Mouse (Mus musculus): ENCODE measurements around the gene Fam69b. TPM values are rescaled to one million over a fixed set of nuclear protein-coding genes. Genes with fewer than 3 reads are reported as not detected.

Fam69b gene
- 4.9 and 5.3 TPM in 2 replicates for polyA plus RNA-seq (2011; ENCODE audit: insufficient read depth, insufficient read length, low read depth, missing spikeins)

DNA sequence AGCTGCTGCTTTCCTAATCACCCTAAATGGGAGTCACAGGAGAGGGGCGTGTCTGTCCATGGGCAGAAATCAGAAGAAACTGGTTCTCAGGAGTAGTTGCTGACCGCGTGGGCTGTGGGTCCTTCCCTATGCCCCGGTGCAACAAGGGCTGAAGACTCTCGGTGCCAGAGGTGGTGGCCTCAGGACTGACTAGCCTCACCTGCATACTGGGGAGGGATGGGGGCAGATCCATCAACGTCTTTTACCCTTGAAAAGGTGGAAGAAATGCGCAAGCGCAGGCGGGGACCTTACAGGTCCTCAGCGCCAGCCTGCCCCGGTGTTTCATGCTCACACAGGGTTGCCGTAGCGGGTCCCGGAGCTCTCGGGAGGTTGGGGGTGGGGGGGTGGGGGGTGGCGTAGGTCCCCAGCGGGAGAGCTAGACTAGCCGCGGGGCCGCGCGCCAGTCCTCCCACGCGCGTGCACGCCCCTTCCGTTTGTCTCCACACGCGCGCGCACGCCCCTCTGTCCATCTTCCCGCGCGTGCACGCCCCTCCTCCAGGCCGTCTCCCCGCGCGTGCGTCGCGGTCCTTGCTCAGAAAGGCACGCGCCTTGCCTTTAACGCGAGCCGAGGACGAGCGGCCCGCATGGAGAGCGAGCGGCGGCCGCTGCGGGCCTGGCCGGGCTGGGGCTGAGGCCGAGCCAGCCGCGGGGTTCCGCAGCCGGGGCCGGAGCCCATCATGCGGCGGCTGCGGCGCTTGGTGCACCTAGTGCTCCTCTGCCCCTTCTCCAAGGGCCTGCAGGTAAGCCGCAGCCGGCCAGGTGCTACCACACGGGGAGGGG is at the start of gene Fam69b:
Fam69b (plus strand) TSS at position 537 of the 819 bp plus-strand sequence.
- H3K4me3 ChIP-seq (ENCODE audit: low read depth, low read length): peak within 1 kb of the TSS; percentile 51
- TF ChIP-seq POLR2A (IDR thresholded peaks at IDR 0.05; ENCODE audit: insufficient read depth, low read length) (no peak), CTCF (IDR thresholded peaks at IDR 0.05; ENCODE audit: low read depth, low read length) (no peak), EP300 (IDR thresholded peaks at IDR 0.05; ENCODE audit: insufficient read depth, low read depth, low read length) (no peak)
- no peaks in the 10 kb centered on the region for H3K36me3 ChIP-seq (ENCODE audit: control insufficient read depth, insufficient read depth, low read length, poor library complexity, severe bottlenecking)
- no peaks in the 10 kb centered on the region for H3K27me3 ChIP-seq (ENCODE audit: control insufficient read depth, insufficient read depth, low read length, poor library complexity, severe bottlenecking)
- H3K9me3 ChIP-seq (replicated peaks; ENCODE audit: control insufficient read depth, insufficient read depth, low read length, poor library complexity, severe bottlenecking): no peaks in the 10 kb centered on the region
- no peaks in the 10 kb centered on the region for H3K4me1 ChIP-seq (ENCODE audit: control insufficient read depth, insufficient read depth, low read length)
- peak within 1 kb of the TSS; percentile 56 for H3K9ac ChIP-seq (ENCODE audit: low read depth, poor library complexity, severe bottlenecking)
- H3K27ac ChIP-seq (ENCODE audit: insufficient read depth, low read length): no peak within 1 kb of the TSS

DNA sequence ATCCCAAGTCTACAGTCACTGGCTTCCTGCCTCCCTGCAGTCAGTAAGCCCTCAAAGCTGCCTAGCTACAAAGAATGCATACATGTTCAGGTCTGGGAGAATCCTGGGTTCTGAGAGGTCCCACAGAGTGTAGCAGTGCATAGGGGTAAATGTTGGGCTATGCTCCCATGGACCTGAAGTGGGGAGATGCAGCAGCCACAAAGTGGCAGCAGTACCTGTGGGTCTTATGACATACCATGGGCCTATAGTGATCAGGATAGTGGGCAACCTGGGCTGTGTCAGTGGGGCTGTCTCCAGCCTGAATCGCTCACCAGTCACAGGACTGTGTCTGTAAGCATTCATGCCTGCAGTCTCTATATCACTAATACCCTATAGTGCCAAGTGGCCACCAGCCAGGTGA is 48.5 kb upstream of the Fam69b start, which contains the start of gene Egfl7:
Egfl7 (plus strand) TSS at position 301 of the 400 bp plus-strand sequence.
- H3K9ac ChIP-seq (ENCODE audit: low read depth, poor library complexity, severe bottlenecking): no peak within 1 kb of the TSS
- H3K9me3 ChIP-seq (replicated peaks; ENCODE audit: control insufficient read depth, insufficient read depth, low read length, poor library complexity, severe bottlenecking): no peaks in the 10 kb centered on the region
- no peak within 1 kb of the TSS for H3K27ac ChIP-seq (ENCODE audit: insufficient read depth, low read length)
- H3K36me3 ChIP-seq (ENCODE audit: control insufficient read depth, insufficient read depth, low read length, poor library complexity, severe bottlenecking): no peaks in the 10 kb centered on the region
- H3K4me3 ChIP-seq (ENCODE audit: low read depth, low read length): no peak within 1 kb of the TSS
- no peak for TF ChIP-seq POLR2A (IDR thresholded peaks at IDR 0.05; ENCODE audit: insufficient read depth, low read length)
- TF ChIP-seq EP300 (IDR thresholded peaks at IDR 0.05; ENCODE audit: insufficient read depth, low read depth, low read length): no peak
- no peaks in the 10 kb centered on the region for H3K27me3 ChIP-seq (ENCODE audit: control insufficient read depth, insufficient read depth, low read length, poor library complexity, severe bottlenecking)
- peaks cover 5% of the 10 kb centered on the region for H3K4me1 ChIP-seq (ENCODE audit: control insufficient read depth, insufficient read depth, low read length)

DNA sequence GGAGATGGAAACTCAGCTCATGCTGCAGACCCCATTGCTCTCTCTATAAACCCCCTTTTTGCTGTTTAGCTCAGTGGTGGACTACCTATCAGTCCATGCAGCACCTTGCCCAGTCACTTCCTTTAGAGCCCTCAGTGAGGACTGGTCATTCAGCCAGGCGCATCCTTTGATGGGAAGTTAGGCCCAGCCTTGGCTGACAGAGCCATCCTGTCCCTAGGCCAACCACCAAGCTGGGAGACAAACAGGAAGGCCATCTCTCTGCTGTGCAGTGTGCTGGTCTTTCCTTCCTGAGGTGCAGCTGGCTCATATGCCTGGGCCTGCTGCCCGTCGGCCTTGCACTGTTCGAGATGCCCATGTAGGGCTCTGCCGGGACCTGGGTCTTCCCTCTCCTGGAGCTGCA is 47.5 kb upstream of the Fam69b start:
- Histone ChIP-seq H3K36me3 (ENCODE audit: control insufficient read depth, insufficient read depth, low read length, poor library complexity, severe bottlenecking) (no peaks in the 10 kb centered on the region), H3K27ac (ENCODE audit: insufficient read depth, low read length) (no peak overlapping the region), H3K9ac (ENCODE audit: low read depth, poor library complexity, severe bottlenecking) (no peak overlapping the region), H3K9me3 (replicated peaks; ENCODE audit: control insufficient read depth, insufficient read depth, low read length, poor library complexity, severe bottlenecking) (no peaks in the 10 kb centered on the region), H3K4me3 (ENCODE audit: low read depth, low read length) (no peak overlapping the region), H3K4me1 (ENCODE audit: control insufficient read depth, insufficient read depth, low read length) (peaks cover 5% of the 10 kb centered on the region), H3K27me3 (ENCODE audit: control insufficient read depth, insufficient read depth, low read length, poor library complexity, severe bottlenecking) (no peaks in the 10 kb centered on the region)
- TF ChIP-seq CTCF (IDR thresholded peaks at IDR 0.05; ENCODE audit: low read depth, low read length): no peak
- no peak for TF ChIP-seq POLR2A (IDR thresholded peaks at IDR 0.05; ENCODE audit: insufficient read depth, low read length)
- TF ChIP-seq EP300 (IDR thresholded peaks at IDR 0.05; ENCODE audit: insufficient read depth, low read depth, low read length): no peak

DNA sequence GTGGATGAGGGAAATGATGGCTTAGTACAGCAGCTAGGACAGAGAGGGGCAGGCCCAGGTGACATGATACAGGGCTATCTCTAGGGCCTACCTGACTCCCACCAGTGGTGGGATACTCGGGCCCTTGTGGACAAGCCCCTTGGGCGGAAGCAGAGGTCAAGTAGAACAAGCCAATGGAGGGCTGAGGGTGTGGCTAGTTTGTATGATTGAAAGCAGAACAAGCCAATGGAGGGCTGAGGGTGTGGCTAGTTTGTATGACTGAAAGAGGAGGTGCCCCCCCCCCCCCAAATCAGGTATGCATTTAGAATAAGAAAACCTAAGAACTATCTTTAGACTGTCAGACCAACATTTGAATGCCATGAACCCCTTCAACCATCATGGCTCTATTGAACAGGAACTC is 46.1 kb upstream of the Fam69b start:
- Histone ChIP-seq H3K36me3 (ENCODE audit: control insufficient read depth, insufficient read depth, low read length, poor library complexity, severe bottlenecking) (no peaks in the 10 kb centered on the region), H3K9ac (ENCODE audit: low read depth, poor library complexity, severe bottlenecking) (no peak overlapping the region), H3K4me1 (ENCODE audit: control insufficient read depth, insufficient read depth, low read length) (peaks cover 2% of the 10 kb centered on the region), H3K4me3 (ENCODE audit: low read depth, low read length) (peak overlapping the region; percentile 67), H3K9me3 (replicated peaks; ENCODE audit: control insufficient read depth, insufficient read depth, low read length, poor library complexity, severe bottlenecking) (no peaks in the 10 kb centered on the region), H3K27me3 (ENCODE audit: control insufficient read depth, insufficient read depth, low read length, poor library complexity, severe bottlenecking) (no peaks in the 10 kb centered on the region), H3K27ac (ENCODE audit: insufficient read depth, low read length) (no peak overlapping the region)
- TF ChIP-seq EP300 (IDR thresholded peaks at IDR 0.05; ENCODE audit: insufficient read depth, low read depth, low read length) (no peak), CTCF (IDR thresholded peaks at IDR 0.05; ENCODE audit: low read depth, low read length) (no peak), POLR2A (IDR thresholded peaks at IDR 0.05; ENCODE audit: insufficient read depth, low read length) (peak; percentile 46)

DNA sequence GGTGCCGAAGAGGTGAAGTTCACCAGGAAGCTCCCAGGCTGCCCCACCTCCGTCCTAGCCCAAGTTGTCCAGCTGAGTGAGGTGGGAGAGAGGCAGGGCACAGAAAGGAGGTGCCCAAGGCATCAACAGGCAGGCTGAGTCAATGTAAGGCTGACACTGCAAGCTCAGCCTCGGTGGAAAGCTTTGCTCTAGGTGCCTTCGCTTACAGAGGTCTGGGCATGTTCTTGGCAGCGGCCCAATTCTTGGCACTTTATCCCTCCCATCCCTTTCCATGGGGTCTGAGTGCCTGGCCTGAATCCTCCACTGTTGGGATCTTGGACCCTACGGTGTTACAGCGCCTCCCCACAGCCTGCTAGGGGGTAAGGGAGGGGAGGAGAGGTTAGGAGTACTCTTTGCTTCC is 45.5 kb upstream of the Fam69b start:
- Histone ChIP-seq H3K27me3 (ENCODE audit: control insufficient read depth, insufficient read depth, low read length, poor library complexity, severe bottlenecking) (no peaks in the 10 kb centered on the region), H3K4me1 (ENCODE audit: control insufficient read depth, insufficient read depth, low read length) (peaks cover 2% of the 10 kb centered on the region), H3K9me3 (replicated peaks; ENCODE audit: control insufficient read depth, insufficient read depth, low read length, poor library complexity, severe bottlenecking) (no peaks in the 10 kb centered on the region), H3K9ac (ENCODE audit: low read depth, poor library complexity, severe bottlenecking) (no peak overlapping the region), H3K4me3 (ENCODE audit: low read depth, low read length) (no peak overlapping the region), H3K36me3 (ENCODE audit: control insufficient read depth, insufficient read depth, low read length, poor library complexity, severe bottlenecking) (no peaks in the 10 kb centered on the region), H3K27ac (ENCODE audit: insufficient read depth, low read length) (no peak overlapping the region)
- TF ChIP-seq POLR2A (IDR thresholded peaks at IDR 0.05; ENCODE audit: insufficient read depth, low read length) (no peak), CTCF (IDR thresholded peaks at IDR 0.05; ENCODE audit: low read depth, low read length) (no peak), EP300 (IDR thresholded peaks at IDR 0.05; ENCODE audit: insufficient read depth, low read depth, low read length) (no peak)

DNA sequence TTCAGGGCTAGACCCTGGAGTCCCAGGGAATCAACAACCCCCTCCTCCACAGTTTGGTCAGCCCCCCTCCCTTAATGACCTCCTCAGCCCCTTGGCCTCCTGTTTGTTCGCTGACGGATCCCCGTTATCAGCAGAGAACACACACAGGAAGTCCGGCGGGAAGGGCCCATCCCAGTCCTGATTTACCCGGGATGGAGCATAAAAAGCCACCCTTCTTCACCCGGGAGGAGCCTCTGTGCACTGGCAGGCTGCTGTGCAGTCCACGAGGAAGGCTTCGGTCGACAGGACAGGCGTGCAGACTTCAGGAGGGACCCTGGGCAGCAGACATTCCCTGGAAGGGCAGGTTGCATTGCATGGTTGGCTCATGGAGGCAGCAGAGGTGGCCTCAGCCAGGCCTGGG is 44.6 kb upstream of the Fam69b start:
- no peak for TF ChIP-seq POLR2A (IDR thresholded peaks at IDR 0.05; ENCODE audit: insufficient read depth, low read length)
- no peak for TF ChIP-seq CTCF (IDR thresholded peaks at IDR 0.05; ENCODE audit: low read depth, low read length)
- TF ChIP-seq EP300 (IDR thresholded peaks at IDR 0.05; ENCODE audit: insufficient read depth, low read depth, low read length): no peak
- peaks cover 6% of the 10 kb centered on the region for H3K4me1 ChIP-seq (ENCODE audit: control insufficient read depth, insufficient read depth, low read length)
- H3K27ac ChIP-seq (ENCODE audit: insufficient read depth, low read length): no peak overlapping the region
- no peak overlapping the region for H3K4me3 ChIP-seq (ENCODE audit: low read depth, low read length)
- no peaks in the 10 kb centered on the region for H3K27me3 ChIP-seq (ENCODE audit: control insufficient read depth, insufficient read depth, low read length, poor library complexity, severe bottlenecking)
- H3K9me3 ChIP-seq (replicated peaks; ENCODE audit: control insufficient read depth, insufficient read depth, low read length, poor library complexity, severe bottlenecking): no peaks in the 10 kb centered on the region
- no peaks in the 10 kb centered on the region for H3K36me3 ChIP-seq (ENCODE audit: control insufficient read depth, insufficient read depth, low read length, poor library complexity, severe bottlenecking)
- H3K9ac ChIP-seq (ENCODE audit: low read depth, poor library complexity, severe bottlenecking): no peak overlapping the region
